Mouse (Mus musculus) MEL (cell line): ENCODE measurements around the gene Wdpcp.

Source experiments
- CHD1 ChIP-seq: IDR thresholded peaks from 2 replicates; pipeline ENCODE4 v1.6.1; 2012; ENCODE audit warnings: low read depth, mild to moderate bottlenecking, inconsistent platforms, low read length, improper control_type of control experiment
- CHD2 ChIP-seq: IDR thresholded peaks from 2 replicates; pipeline ENCODE4 v1.6.1; 2011; ENCODE audit warnings: low read length, improper control_type of control experiment
- CTCF ChIP-seq, 3 experiments: IDR thresholded peaks in 2 of 3; conservative IDR thresholded peaks in 1 of 3; 2 replicates each; pipeline ENCODE4 v1.5.1; 2011 to 2012; ENCODE audit warnings: low read length in 3 of 3, low read depth in 2 of 3, mild to moderate bottlenecking in 2 of 3, improper control_type of control experiment in 1 of 3, inconsistent platforms in 1 of 3, mixed read lengths in 1 of 3, moderate library complexity in 1 of 3; ENCODE audit not compliant: control insufficient read depth in 1 of 3, insufficient read depth in 1 of 3, poor library complexity in 1 of 3, severe bottlenecking in 1 of 3
- EP300 ChIP-seq, 2 experiments: IDR thresholded peaks; 2 replicates each; pipeline ENCODE4 v1.6.1; 2011; ENCODE audit warnings: improper control_type of control experiment in 2 of 2, low read length in 2 of 2, low read depth in 1 of 2, mild to moderate bottlenecking in 1 of 2
- GATA1 ChIP-seq: IDR thresholded peaks from 2 replicates; pipeline ENCODE4 v1.6.1; 2011; ENCODE audit warnings: low read depth, low read length, improper control_type of control experiment
- MAFK ChIP-seq: IDR thresholded peaks from 2 replicates; pipeline ENCODE4 v1.6.1; 2011; ENCODE audit warnings: low read depth, mild to moderate bottlenecking, low read length, improper control_type of control experiment, borderline replicate concordance
- MXI1 ChIP-seq: IDR thresholded peaks from 2 replicates; pipeline ENCODE4 v1.6.1; 2011; ENCODE audit warnings: mild to moderate bottlenecking, low read depth, low read length, improper control_type of control experiment
- MYC ChIP-seq: IDR thresholded peaks from 2 replicates; pipeline ENCODE4 v1.6.1; 2011; ENCODE audit warnings: low read depth, mild to moderate bottlenecking, low read length, improper control_type of control experiment, moderate library complexity
- NRF1 ChIP-seq: IDR thresholded peaks from 2 replicates; pipeline ENCODE4 v1.6.1; 2014; ENCODE audit warnings: low read depth, mild to moderate bottlenecking, inconsistent platforms, low read length, improper control_type of control experiment, moderate library complexity; ENCODE audit not compliant: poor library complexity, insufficient read depth, severe bottlenecking
- POLR2A ChIP-seq, 2 experiments: IDR thresholded peaks; 2 replicates each; pipeline ENCODE4 v1.6.1; 2011 to 2012; ENCODE audit warnings: low read length in 2 of 2, mild to moderate bottlenecking in 2 of 2, control low read depth in 1 of 2, improper control_type of control experiment in 1 of 2, low read depth in 1 of 2, moderate library complexity in 1 of 2; ENCODE audit not compliant: control insufficient read depth in 1 of 2, insufficient read depth in 1 of 2, poor library complexity in 1 of 2
- TAL1 ChIP-seq: IDR thresholded peaks from 2 replicates; pipeline ENCODE4 v1.6.1; 2012; ENCODE audit warnings: mild to moderate bottlenecking, inconsistent platforms, low read length, moderate library complexity, mixed read lengths

DNA sequence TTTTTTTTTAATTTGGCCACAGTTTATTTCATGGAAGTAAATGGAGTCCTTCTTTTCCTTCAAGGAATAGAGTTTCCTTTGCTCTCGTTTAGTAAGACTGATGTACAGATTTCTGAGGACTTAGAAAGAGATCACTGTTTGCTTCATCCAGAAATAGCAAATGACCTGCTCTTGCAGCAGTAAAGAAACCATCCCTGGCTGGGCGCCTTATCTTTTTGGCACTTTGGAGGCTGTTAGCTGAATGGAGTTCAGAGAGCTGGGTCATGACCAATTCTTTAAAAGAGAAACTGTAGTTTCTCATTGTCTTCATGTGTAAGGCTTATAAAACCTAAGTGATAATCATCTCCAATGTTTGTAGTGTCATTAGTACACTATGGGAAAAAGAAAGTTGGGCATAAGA lies 67.5 kb downstream of the Wdpcp start:
- TF ChIP-seq NRF1 = no peak
- no peak for TF ChIP-seq MAFK
- no peak for TF ChIP-seq TAL1
- no peak for TF ChIP-seq MYC
- TF ChIP-seq MXI1 = no peak
- TF ChIP-seq CTCF (IDR thresholded peaks at IDR 0.05 in 2 of 3, conservative IDR thresholded peaks at IDR 0.05 in 1 of 3; ENCODE audit: control insufficient read depth in 1 of 3, insufficient read depth in 1 of 3, low read depth in 2 of 3, low read length in 3 of 3, poor library complexity in 1 of 3, severe bottlenecking in 1 of 3) = no peak
- TF ChIP-seq POLR2A (IDR thresholded peaks at IDR 0.05; ENCODE audit: control insufficient read depth in 1 of 2, insufficient read depth in 1 of 2, low read depth in 1 of 2, low read length in 2 of 2, poor library complexity in 1 of 2) = no peak
- TF ChIP-seq EP300 (IDR thresholded peaks at IDR 0.05; ENCODE audit: low read depth in 1 of 2, low read length in 2 of 2) = no peak
- TF ChIP-seq CHD2 = no peak
- no peak for TF ChIP-seq GATA1
- TF ChIP-seq CHD1 = no peak
